Mouse (Mus musculus) T-cell, adult 66 days (primary cell): Measurements from ENCODE around the gene Susd2. TPM values are rescaled to one million over a fixed set of nuclear protein-coding genes. Genes with fewer than 3 reads are reported as not detected.

Source experiments
- total RNA-seq, 2 experiments: library from RNA; stranded (reverse); gene quantifications; 3 replicates in 1 of 2; 4 replicates in 1 of 2; pipeline ENCODE4 v1.2.4; 2023

Susd2 gene
- 1 to 10 TPM; 4.7 to 7.4 TPM for total RNA-seq

GRCm38 (mm10) chr10:75643741-75644343 is at the start of gene Susd2:
Susd2 (minus strand) TSS chr10:75644008.

GRCm38 (mm10) chr10:75589129-75589528 is 54.7 kb downstream of the Susd2 start, which contains the start of gene Ggt5:
Ggt5 (plus strand) TSS chr10:75589340.

Other genes starting within 250 kb of the Susd2 start
- 1 to 10 TPM in 1 of 2 experiments, under 1 TPM in 1; 0.80 to 1.2 TPM for gene Upb1, start 242.9 kb downstream of the Susd2 start, total RNA-seq
- 100 to 1,000 TPM; 124 to 130 TPM for gene Snrpd3, start 126.5 kb downstream of the Susd2 start, total RNA-seq
- gene Gucd1, start 126.0 kb downstream of the Susd2 start, total RNA-seq: 10 to 100 TPM; 63.7 to 72.9 TPM
- 10 to 100 TPM; 10.4 to 12.5 TPM for gene Lrrc75b, start 83.7 kb downstream of the Susd2 start, total RNA-seq
- gene Ggt1, start 82.4 kb downstream of the Susd2 start, total RNA-seq: 10 to 100 TPM; 37.4 to 48.9 TPM
- 10 to 100 TPM; 21.1 to 25.9 TPM for gene Ggt5, start 54.7 kb downstream of the Susd2 start, total RNA-seq
- 100 to 1,000 TPM; 103 to 130 TPM for gene Cabin1, start 120.3 kb upstream of the Susd2 start, total RNA-seq
- gene Ddt, start 129.4 kb upstream of the Susd2 start, total RNA-seq: 10 to 100 TPM; 24.3 to 27.3 TPM
- gene Gm20441, start 136.9 kb upstream of the Susd2 start, total RNA-seq: not detected
- 1 to 10 TPM; 3.7 to 5.7 TPM for gene Gstt3, start 137.4 kb upstream of the Susd2 start, total RNA-seq
- gene Gstt1, start 154.6 kb upstream of the Susd2 start, total RNA-seq: not detected
- not detected for gene Gstt4, start 178.5 kb upstream of the Susd2 start, total RNA-seq
- gene Gstt2, start 193.4 kb upstream of the Susd2 start, total RNA-seq: 10 to 100 TPM; 29.0 to 38.9 TPM
- 100 to 1,000 TPM; 257 to 271 TPM for gene Mif, start 216.2 kb upstream of the Susd2 start, total RNA-seq
- 1 to 10 TPM in 1 of 2 experiments, under 1 TPM in 1; 0.93 to 2.0 TPM for gene Derl3, start 249.4 kb upstream of the Susd2 start, total RNA-seq